Mouse (Mus musculus): ENCODE results near the gene Mmgt1. TPM values are rescaled to one million over a fixed set of nuclear protein-coding genes. Genes with fewer than 3 reads are reported as not detected.

The Mmgt1 gene
- 26.3 and 28.4 TPM in 2 replicates for total RNA-seq (2021)
- long read RNA-seq, experiment 1, full-length matches to known transcripts: 2 of 2 reads
- long read RNA-seq, experiment 1, partial matches to known transcripts: 0 of 2 reads
- long read RNA-seq, experiment 1, other reads (novel, unspliced or antisense): 0 of 2 reads
- long read RNA-seq, experiment 2, full-length matches to known transcripts: 1 of 1 reads
- long read RNA-seq, experiment 2, partial matches to known transcripts: 0 of 1 reads
- long read RNA-seq, experiment 2, other reads (novel, unspliced or antisense): 0 of 1 reads

DNA sequence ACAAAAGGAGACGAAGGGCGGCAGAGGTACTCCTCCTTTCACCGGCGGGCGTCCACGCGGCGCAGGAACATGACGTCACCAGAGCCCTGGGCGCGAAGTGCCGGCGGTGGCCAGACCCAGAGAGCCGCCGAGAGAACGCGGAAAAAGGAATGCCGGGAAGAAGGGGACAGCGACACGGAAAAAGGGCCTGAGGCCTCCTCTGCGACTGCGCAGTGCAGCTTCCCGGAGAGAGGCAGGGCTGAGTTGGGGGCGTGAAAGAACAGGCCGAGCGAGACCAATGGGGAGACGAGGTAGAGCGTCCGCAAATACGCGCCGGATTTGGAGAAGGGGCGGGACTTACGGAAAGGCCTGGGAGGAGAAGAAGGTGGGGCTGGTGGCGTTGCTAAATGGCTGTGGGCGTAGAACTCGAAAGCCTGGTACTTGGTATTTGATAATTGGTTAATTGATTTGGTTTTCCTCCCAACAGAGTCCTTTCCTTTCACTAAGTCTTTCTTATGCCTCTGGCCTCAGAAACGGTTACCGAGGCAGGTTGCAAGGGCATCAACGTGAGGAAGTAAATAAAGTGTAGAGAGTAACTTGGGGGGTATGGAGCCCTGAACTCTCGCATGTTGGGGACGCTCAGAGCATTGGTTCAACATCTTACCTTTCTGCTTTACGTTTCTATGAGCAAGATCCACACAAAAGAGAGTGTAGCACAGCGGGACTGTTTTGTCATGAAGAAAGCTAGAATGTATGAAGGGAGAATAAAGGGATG is at the start of gene Mmgt1:
Gene Mmgt1 (minus strand): TSS at position 183 of the 754 bp plus-strand sequence.
- DNase-seq: peak; percentile 94

DNA sequence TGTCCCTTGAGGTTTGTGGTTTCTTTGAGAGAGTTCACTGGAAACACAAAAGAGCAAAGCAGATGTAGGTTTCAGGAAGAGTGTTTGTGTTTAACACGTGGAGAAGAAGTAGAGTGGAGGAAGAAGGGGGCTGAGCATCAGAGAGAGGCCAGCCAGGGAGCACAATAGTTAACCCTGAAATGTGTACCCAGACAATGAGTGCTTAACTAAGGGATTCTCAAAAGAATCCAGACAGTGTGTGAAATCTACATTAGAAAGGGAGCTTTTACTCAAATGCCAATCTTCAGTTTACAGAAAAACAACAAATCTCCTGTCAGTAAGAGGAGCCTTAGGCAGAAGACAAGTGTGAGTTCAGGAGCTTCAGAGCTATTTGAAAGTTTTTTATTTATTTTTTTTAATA is 42.2 kb upstream of the Mmgt1 start:
- no peak for DNase-seq

DNA sequence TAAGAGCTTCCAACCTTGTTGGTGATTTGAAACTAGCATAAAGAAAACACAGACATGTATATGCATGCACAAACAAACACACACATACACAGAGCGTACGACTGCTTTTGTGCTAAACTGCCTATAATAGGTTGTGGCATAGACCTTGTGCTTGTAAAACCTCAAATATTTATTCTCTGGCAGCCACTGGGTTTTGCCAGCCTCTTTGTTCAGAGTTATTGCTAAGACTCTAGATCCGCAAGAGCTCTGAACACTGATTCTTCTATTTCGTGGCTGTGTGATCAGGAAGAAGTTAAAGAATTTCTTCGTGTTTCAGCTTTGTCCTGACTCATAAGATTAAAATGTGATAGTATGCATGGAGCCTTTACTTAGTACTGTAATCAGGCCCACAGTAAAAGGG is 38.3 kb upstream of the Mmgt1 start:
- DNase-seq: no peak

DNA sequence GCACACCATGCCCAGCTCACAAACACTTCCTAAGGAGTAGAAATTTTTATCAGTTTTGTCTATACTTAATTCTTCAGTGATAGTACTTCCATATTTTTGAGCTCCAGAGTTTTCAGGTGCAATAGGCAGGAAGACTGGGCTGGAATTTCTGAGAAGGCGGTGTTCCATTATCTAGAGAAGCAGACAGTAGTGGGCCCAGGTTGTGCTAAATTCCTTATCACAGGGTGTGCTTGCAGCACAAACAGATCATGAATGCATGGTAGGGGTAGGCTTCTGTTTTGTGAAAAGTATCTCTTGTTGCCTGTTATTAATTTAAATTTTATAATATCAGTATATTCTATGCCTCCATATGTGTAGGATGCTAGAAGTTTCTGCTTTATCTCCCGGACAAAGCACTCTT is 17.4 kb upstream of the Mmgt1 start:
- no peak for DNase-seq

DNA sequence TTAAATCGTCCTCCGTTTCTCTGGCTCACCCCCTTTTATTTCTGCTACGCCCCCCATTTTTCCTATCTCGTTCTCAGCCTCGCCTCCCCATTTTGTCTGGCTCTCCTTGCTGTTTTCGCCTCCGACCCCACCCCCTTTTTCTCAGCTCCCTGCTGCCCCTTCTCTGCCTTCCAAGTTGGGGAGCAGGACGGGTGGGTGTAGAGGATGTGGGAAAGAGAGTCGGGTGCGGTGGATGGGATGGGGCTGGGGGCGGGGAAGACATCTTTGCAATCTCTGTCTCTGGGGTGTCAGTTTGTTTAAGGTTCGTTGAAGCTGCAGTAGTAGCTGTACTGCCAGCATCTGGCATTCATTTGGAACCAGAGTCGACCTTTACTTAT is 12.4 kb upstream of the Mmgt1 start:
- DNase-seq: peak; percentile 4

DNA sequence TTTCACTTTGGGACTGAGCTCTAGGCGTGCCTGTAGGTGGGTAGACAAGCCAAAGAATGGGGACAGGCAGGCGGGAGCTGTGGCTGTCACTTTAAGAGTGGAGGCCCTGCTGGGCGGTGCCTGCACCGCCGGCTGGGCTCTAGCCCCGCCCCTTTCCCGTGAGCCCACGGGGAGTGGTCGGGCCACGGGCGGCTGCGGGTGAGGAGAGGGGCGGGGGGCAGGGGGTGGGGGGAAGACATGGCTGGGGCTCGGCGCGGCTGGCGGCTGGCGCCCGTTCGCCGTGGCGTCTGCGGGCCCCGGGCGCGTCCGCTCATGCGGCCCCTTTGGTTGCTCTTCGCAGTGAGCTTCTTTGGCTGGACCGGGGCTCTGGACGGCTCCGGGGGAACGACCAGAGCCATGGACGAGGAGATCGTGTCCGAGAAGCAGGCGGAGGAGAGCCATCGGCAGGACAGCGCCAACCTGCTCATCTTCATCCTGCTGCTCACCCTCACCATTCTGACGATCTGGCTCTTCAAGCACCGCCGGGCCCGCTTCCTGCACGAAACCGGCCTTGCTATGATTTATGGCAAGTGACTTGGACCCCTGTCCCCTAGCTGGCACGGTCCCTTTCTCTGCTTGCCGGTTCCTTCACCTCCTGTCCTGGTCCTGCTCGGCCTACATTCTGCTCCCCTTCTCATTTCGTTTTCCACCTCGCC is 11.9 kb upstream of the Mmgt1 start, which contains the start of gene Slc9a6:
Gene Slc9a6 (plus strand): TSS at position 135 of the 695 bp plus-strand sequence.
- peak; percentile 86 for DNase-seq

DNA sequence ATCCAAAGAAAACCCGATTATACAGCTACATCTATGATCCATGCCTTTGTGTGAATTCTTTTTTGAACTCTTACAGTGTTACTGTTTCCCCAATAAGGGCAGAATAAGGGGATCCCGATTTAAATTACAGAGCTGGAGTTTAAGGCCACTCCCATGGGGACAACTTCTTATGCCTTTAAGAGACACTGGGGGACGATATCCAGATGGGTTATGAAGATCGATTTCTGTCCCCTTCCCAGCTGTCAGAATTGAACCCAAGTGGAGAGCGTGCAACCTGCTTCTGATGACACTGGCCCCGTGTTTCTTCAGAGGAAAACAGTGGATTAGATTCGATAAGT is 11.4 kb upstream of the Mmgt1 start:
- DNase-seq: no peak

DNA sequence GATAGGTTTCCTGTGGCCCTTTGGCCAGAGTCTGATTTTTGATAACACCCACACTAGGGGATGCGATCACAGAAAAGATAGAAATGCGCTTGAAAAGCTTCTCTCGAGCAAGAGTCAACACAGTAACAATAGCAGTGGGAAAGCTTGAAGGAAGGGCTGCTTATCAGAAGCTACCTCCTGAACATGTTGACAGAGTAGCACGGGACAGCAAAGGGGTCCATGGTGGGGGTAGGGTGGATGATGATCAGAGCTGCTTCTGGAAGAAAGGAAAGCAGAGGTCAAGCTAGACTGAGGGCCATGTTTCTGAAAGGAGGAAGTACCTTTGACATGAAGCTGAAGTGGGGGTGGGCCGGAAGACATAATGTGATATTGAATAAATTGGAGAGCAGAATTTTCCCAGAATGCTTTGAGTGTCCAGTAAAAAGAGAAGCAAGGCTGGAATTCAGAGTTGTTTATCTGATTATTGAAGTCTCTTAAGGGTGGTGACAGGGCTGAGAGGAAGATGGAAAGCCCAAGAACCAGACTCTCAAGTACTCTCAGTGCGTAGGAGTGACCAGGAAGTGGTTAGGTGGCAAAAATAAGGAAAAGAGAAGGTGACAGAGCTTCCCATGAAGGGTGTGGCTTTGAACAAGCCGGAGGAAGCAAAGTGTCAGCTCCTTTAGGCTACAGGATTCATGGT is 9.3 kb upstream of the Mmgt1 start:
- no peak for DNase-seq

DNA sequence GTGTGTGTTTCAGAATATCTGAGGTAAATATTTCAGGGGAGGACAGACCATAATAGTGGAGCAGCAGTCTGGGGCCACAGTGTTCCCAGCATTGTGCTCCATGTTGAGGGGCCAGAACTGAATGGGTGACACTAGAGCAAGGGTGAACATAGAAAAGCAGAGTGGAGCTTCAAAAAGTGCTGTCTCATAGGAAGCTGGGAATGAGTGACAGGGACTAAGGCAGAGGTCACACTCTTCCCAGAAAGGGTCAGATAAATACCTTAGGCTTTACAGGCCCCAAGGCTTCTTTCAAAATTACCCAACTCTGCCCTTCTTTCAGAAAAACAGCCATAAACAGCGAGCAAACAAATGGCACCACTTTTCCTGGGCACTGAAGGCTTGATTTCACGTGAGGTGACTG is 8.7 kb upstream of the Mmgt1 start:
- DNase-seq: no peak

DNA sequence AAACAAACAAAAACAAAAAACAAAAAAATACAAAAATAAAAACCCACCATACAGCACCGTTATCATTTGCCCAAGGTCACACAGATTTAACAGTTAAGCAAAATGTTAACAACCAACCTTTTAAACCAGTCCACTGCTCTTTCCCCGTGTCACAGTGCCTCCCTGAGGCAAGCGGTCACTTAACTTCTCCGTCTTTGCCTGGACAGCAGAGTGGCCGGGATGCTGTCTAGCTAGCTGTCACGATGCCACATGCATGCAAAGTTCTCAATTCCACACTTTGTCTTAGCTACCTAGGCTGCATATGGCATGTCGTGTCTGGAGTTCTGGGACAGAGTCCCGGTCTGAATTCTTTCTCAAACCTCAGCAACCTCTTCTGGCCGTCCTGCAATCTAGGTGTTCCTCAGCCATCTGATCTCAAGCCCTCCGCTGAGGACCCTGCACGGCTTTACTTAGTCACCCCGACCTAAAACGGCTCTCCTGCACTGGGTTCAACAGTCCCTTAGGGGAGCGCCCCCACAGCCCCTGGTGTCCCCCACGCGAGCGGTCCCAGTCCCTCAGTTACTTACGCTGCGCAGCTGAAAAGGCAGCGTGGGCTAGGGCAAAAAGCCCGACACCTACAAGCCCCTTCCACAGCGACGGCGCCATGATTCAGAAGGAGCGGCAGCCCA is 516 bp downstream of the Mmgt1 start:
- peak; percentile 49 for DNase-seq

DNA sequence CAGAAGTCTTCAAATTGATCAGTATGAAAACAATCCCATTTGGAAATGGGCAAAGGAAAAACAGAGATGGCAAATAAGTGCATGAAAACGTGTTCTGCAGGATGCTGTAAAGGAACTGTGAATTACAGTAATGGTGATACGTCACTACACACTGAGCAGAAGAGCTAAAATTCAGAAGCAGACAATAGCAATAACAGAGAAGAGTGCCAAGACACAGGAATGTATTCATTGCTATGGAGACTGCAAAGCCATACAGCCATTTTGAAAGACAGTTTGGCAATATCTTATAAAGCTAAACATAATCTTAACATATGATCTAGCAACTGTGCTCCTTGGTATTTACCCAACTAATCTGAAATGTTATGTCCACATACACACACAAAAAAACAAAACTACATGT is 19.7 kb downstream of the Mmgt1 start:
- DNase-seq: no peak

DNA sequence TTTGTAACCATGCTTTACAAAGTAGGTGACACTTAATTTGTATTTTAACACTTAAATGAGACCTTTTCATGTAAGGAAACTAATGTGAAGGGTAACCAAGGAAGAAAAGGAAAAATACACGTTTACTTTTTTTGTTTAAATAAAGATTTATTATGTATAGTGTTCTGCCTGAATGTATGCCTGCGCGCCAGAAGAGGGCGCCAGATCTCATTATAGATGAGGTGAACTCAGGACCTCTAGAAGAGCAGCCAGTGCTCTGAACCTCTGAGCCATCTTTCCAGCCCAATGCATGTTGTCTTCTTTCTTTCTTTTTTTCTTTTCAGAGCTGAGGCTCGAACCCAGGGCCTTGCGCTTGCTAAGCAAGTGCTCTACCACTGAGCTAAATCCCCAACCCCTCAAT is 25.4 kb downstream of the Mmgt1 start:
- peak; percentile 14 for DNase-seq

DNA sequence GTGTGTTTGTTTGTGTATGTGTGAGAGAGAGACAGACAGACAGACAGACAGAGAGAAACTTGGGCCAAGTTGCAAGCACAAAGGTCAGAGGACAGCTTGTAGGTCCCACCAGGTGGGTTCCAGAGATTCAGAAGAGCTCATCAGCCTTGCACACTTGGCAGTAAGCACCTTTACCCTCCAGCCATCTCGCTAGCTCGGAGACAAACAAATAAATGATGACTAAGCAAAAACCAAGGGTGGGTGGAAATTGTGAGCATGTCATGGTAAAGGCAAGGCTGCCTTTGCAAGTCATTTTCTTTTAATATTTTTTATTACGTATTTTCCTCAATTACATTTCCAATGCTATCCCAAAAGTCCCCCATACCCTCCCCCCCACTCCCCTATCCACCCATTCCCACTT is 44.3 kb downstream of the Mmgt1 start:
- DNase-seq: no peak

DNA sequence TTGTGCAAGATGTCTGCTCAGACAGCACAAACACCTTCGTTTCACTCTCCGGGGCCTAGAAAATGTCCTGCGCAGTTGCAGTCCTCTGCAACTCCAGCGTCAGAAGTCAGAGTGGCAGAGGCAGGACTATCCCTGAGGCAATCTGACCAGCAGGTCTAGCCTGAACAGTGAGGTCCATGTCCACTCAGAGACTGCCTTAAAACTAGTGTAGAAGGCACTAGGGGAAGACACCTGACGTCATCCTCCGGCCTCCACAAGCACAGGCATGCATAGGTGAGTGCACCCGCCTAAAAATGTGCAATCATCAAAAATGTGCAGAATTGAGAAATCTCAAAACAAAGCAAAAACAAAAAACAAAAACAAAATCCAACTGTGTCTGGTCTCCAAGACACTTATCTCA is 48.4 kb downstream of the Mmgt1 start, which contains the start of gene Gm648:
Gene Gm648 (minus strand): TSS at position 101 of the 400 bp plus-strand sequence.
- no peak for DNase-seq

DNA sequence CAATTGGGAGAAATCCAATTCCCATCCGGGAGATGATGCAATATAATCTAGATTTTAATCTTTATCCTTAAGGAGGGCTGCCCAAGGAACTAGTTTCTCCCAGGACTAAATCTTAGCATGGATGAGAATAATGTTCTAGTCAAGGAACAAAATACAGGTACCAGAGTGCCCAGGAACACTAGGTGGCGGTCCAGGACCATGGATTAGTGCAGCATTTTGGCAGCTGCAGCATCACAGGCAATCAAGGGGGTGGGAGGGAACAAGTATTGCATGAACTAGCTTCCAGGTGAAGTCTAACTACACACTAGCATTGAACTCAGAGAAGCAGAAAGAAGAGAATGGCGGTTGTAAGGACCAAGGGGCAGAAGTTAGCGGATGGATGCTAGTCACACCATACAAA is 60.7 kb downstream of the Mmgt1 start:
- peak; percentile 17 for DNase-seq

Small RNA genes within 50 kb of the gene (microRNA-seq; reads per million reads assigned to microRNA genes)
- 0.76 to 1.7 reads per million in 2 experiments for gene Mir5116

Other genes with a start within 250 kb of the Mmgt1 start
- gene Smim10l2a, start 223.5 kb downstream of the Mmgt1 start, total RNA-seq (2021): 0.56 and 1.4 TPM in 2 replicates
- gene Gm2174, start 150.1 kb downstream of the Mmgt1 start, total RNA-seq (2021): not detected in 2 replicates
- gene Ints6l, start 143.2 kb downstream of the Mmgt1 start, total RNA-seq (2021): 28.4 and 28.8 TPM in 2 replicates
- not detected in 2 replicates for gene Gm10477, start 73.3 kb downstream of the Mmgt1 start, total RNA-seq (2021)
- gene Gm648, start 48.5 kb downstream of the Mmgt1 start, total RNA-seq (2021): not detected in 2 replicates
- 18.0 and 20.4 TPM in 2 replicates for gene Slc9a6, start 11.7 kb upstream of the Mmgt1 start, total RNA-seq (2021)
- gene Fhl1, start 133.7 kb upstream of the Mmgt1 start, total RNA-seq (2021): 97.5 and 101 TPM in 2 replicates
- 2.8 and 3.0 TPM in 2 replicates for gene Map7d3, start 224.3 kb upstream of the Mmgt1 start, total RNA-seq (2021)